Mouse (Mus musculus) kidney, adult 18-20 months (tissue): ENCODE results near the gene Olfr1036.
"Not testable (repeated sequence)": the region's sequence is repeated elsewhere in the genome, so short reads cannot be mapped to it uniquely, and the experiment has no call there.

Experiments used
- DNase-seq: peaks from one replicate; pipeline ENCODE4 v3.0.0; 2021

Gene Olfr1036

GRCm38 (mm10) chr2:86073692-86074091 is at the start of gene Olfr1036:
TSS of gene Olfr1036 (plus strand) at chr2:86073992.
- not testable (repeated sequence) for DNase-seq

- DNase-seq, result no peak
Observed at GRCm38 (mm10) chr2:86045561-86045960, 28.2 kb upstream of the Olfr1036 start, which contains the start of gene Olfr1034. TSS of gene Olfr1034 (plus strand) at chr2:86045861.

- DNase-seq, result not testable (repeated sequence)
Observed at GRCm38 (mm10) chr2:86050777-86051176, 23.0 kb upstream of the Olfr1036 start.

- DNase-seq, result not testable (repeated sequence)
Observed at GRCm38 (mm10) chr2:86063766-86064165, 10.0 kb upstream of the Olfr1036 start.

- no peak for DNase-seq
Observed at GRCm38 (mm10) chr2:86070189-86070588, 3.6 kb upstream of the Olfr1036 start.

- DNase-seq, result not testable (repeated sequence)
Observed at GRCm38 (mm10) chr2:86080478-86080877, 6.7 kb downstream of the Olfr1036 start.

- no peak for DNase-seq
Observed at GRCm38 (mm10) chr2:86087285-86087684, 13.5 kb downstream of the Olfr1036 start, which contains the start of gene Olfr1037. TSS of gene Olfr1037 (minus strand) at chr2:86087385.
